Mouse (Mus musculus): ENCODE results near the gene Tomt.

DNA sequence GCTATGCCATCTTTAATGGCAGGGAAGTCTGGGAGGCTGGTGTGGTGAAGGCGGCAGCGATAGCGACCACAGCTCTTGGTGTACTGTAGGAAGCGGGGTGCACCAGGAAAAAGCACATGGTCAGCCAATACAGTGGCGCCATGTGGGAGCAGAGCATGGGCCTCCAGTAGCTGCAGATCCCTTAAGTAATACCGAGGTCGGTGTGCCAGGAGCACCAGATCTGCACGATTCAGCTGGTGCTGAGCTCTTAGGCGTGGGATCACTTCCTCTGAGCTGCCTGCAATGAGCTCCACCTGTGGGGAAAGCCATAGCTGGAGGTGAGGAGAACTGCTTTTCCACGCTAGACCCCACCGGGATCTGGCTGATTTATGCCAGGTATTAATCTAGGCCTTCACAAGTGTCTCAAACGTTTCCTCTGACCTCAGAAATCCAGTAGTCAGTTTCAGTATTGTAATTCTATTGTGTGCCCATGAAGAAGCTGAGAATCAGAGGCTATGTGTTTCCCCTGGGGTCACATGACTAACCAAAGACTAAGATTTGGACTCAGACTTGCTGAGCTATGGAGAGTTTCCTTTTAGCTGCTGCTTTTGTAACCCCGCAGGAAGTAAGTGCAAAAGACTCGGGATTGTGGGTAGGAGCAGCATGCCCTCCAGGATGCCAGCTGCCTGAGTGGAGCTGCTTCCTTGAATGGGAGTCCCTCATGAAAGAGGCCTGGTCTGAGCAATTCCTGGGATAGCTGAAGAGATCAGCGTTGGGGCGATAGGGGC lies 5.6 kb downstream of the Tomt start:
- TF ChIP-seq POLR2A (IDR thresholded peaks at IDR 0.05; ENCODE audit: low read depth, low read length), result no peak
- no peak for TF ChIP-seq ZMIZ1 (IDR thresholded peaks at IDR 0.05; ENCODE audit: low read depth, low read length)
- TF ChIP-seq CTCF (conservative IDR thresholded peaks at IDR 0.05 in 1 of 2, IDR thresholded peaks at IDR 0.05 in 1 of 2; ENCODE audit: low read depth in 2 of 2, low read length in 2 of 2), result no peak
- no peak for TF ChIP-seq MXI1 (IDR thresholded peaks at IDR 0.05; ENCODE audit: low read depth, low read length)
- no peak for TF ChIP-seq ETS1 (conservative IDR thresholded peaks at IDR 0.05; ENCODE audit: low read depth, low read length)
- TF ChIP-seq NRF1 (IDR thresholded peaks at IDR 0.05; ENCODE audit: low read depth, low read length), result no peak
- no peak for TF ChIP-seq RCOR1 (conservative IDR thresholded peaks at IDR 0.05; ENCODE audit: low read depth, low read length)
- TF ChIP-seq IRF4 (IDR thresholded peaks at IDR 0.05; ENCODE audit: low read depth, low read length), result no peak

Data from CH12.LX (cell line).